Mouse (Mus musculus): ENCODE data around the gene Cnpy1.

Cnpy1 gene

GRCm38 (mm10) chr5:28191201-28192098, 54.2 kb downstream of the Cnpy1 start:
- no peak for DNase-seq (ENCODE audit: low spot score in 2 of 2)

GRCm38 (mm10) chr5:28179237-28179790, 66.3 kb downstream of the Cnpy1 start:
- DNase-seq (ENCODE audit: low spot score in 2 of 2) = no peak

- no peak for DNase-seq (ENCODE audit: low spot score in 2 of 2)
Observed at GRCm38 (mm10) chr5:28178322-28178721, 67.3 kb downstream of the Cnpy1 start.

GRCm38 (mm10) chr5:28176585-28176984, 69.0 kb downstream of the Cnpy1 start:
- DNase-seq (ENCODE audit: low spot score in 2 of 2) = no peak

- DNase-seq (ENCODE audit: low spot score in 2 of 2) = no peak
Observed at GRCm38 (mm10) chr5:28176023-28176422, 69.6 kb downstream of the Cnpy1 start.

GRCm38 (mm10) chr5:28175570-28175919, 70.1 kb downstream of the Cnpy1 start:
- DNase-seq (ENCODE audit: low spot score in 2 of 2) = no peak

- DNase-seq (ENCODE audit: low spot score in 2 of 2) = no peak
Observed at GRCm38 (mm10) chr5:28174876-28175569, 70.6 kb downstream of the Cnpy1 start.

GRCm38 (mm10) chr5:28174086-28174485, 71.5 kb downstream of the Cnpy1 start:
- DNase-seq (ENCODE audit: low spot score in 2 of 2) = no peak

GRCm38 (mm10) chr5:28173674-28174073, 71.9 kb downstream of the Cnpy1 start:
- DNase-seq (ENCODE audit: low spot score in 2 of 2) = no peak

- DNase-seq (ENCODE audit: low spot score in 2 of 2) = no peak
Observed at GRCm38 (mm10) chr5:28172921-28173670, 72.5 kb downstream of the Cnpy1 start.

- DNase-seq (ENCODE audit: low spot score in 2 of 2) = no peak
Observed at GRCm38 (mm10) chr5:28172261-28172920, 73.2 kb downstream of the Cnpy1 start.

GRCm38 (mm10) chr5:28171667-28172066, 73.9 kb downstream of the Cnpy1 start:
- DNase-seq (ENCODE audit: low spot score in 2 of 2) = no peak

- DNase-seq (ENCODE audit: low spot score in 2 of 2) = no peak
Observed at GRCm38 (mm10) chr5:28170892-28171291, 74.7 kb downstream of the Cnpy1 start.

- no peak for DNase-seq (ENCODE audit: low spot score in 2 of 2)
Observed at GRCm38 (mm10) chr5:28170081-28170480, 75.5 kb downstream of the Cnpy1 start.

- no peak for DNase-seq (ENCODE audit: low spot score in 2 of 2)
Observed at GRCm38 (mm10) chr5:28169166-28169801, 76.3 kb downstream of the Cnpy1 start.

- no peak for DNase-seq (ENCODE audit: low spot score in 2 of 2)
Observed at GRCm38 (mm10) chr5:28168253-28169165, 77.1 kb downstream of the Cnpy1 start.

GRCm38 (mm10) chr5:28167611-28168252, 77.9 kb downstream of the Cnpy1 start:
- no peak for DNase-seq (ENCODE audit: low spot score in 2 of 2)

GRCm38 (mm10) chr5:28166256-28167231, 79.1 kb downstream of the Cnpy1 start:
- DNase-seq (ENCODE audit: low spot score in 2 of 2) = no peak
